Mouse (Mus musculus) cerebellum, adult 9-10 months (tissue): ENCODE results near the gene Zfp266.
"Not testable (repeated sequence)": the region's sequence is repeated elsewhere in the genome, so short reads cannot be mapped to it uniquely, and the experiment has no call there.

Experiments used
- DNase-seq: peaks from one replicate; pipeline ENCODE4 v3.0.0; 2022

Gene Zfp266

DNA sequence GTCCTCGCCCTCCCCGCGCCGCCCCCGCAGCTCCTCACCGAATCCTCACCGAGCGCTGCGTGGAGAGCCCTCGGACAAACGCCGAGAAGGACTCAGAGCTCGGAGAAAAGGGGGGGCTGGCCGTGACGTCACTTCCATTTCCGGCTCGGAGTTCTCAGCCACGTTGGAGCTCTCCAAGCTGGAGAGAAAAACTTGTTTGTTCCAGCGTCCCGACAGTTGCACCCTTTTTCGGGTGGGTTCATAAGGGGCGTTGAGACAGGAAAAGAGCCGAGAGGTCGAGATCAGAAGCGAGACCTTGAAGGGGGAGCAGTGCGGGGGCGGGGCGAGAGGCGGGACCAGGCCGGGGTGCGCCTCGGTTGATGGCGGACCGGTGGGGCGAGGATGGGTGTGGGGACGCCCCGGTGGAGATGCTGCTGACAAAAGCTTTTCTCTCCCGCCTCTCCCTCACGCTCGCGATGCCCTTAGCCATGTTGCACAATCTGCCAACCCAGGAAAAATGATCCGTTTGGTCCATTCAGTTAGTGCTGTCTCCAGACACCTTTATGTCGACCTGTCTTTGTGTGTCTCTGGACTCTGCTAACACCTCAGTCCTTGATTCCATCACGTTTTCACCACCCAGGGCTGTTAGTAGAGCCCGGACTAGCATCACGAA lies at the start of gene Zfp266:
Zfp266 (minus strand) TSS at position 112 of the 652 bp plus-strand sequence.
- peak; percentile 91 for DNase-seq

- not testable (repeated sequence) for DNase-seq
Measured at GRCm38 (mm10) chr9:20565326-20566030, 44.3 kb upstream of the Zfp266 start.

DNA sequence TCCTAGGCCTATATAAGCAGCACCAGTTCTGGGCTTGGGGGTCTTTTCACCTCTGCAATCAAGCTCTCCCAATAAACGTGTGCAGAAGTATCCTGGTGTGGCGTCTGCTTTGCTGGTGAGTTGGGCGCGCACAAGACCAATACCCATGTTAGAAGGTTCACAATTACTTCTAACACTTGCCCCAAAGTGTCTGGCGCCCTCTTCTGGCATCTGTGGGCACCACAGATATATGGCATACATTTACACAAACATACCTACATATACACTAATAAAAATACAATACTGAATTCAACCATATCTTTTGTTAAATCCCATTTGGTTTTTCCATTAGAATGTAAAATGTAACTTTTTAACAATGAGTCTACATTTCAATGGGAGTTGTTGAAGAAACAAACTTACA lies 41.0 kb upstream of the Zfp266 start:
- no peak for DNase-seq

GRCm38 (mm10) chr9:20552698-20553097 lies 31.5 kb upstream of the Zfp266 start:
- DNase-seq: no peak

GRCm38 (mm10) chr9:20551781-20552275 lies 30.6 kb upstream of the Zfp266 start:
- no peak for DNase-seq

DNA sequence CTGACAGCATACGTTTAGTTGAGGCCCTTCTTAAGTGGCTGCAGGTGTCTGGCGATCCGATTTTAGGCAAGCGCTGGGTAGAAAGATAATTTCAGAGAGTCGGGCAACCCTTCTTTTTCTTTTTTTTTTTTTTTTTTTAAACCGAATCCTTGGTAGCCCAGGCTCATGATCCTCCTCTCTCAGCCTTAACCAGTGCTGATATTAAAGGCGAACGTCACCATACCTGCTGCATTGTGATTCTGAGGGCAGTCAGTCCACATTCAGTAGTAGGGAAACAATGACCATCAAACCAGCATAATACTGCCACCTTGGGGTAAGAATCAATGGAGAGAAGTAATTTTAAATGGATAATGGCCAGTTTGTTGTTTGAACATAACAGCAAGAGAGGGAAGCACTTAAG lies 23.9 kb upstream of the Zfp266 start:
- peak; percentile 87 for DNase-seq

- DNase-seq: peak; percentile 81
Measured at GRCm38 (mm10) chr9:20544070-20544821, 23.0 kb upstream of the Zfp266 start.

GRCm38 (mm10) chr9:20543496-20543895 lies 22.3 kb upstream of the Zfp266 start:
- DNase-seq: no peak

DNA sequence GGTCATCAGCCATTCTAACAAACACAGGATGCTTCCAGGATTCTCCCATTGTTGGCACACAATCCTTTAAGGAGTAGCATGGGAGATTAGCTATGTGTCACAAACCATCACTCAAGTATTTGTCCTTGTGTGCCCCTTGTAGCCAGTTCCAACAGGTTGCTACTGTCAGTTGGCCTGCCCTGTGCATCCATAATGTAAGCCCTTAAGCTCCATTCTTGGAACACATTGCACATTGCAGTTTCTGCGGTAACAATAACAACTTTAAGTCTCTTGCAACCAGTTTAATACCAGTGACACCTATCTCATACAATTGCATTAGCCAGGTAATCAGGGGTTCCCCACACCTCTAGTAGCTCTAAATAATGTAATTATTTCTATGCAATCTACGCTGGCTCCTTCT lies 15.4 kb upstream of the Zfp266 start:
- no peak for DNase-seq

- no peak for DNase-seq
Measured at GRCm38 (mm10) chr9:20534326-20534926, 13.2 kb upstream of the Zfp266 start.

DNA sequence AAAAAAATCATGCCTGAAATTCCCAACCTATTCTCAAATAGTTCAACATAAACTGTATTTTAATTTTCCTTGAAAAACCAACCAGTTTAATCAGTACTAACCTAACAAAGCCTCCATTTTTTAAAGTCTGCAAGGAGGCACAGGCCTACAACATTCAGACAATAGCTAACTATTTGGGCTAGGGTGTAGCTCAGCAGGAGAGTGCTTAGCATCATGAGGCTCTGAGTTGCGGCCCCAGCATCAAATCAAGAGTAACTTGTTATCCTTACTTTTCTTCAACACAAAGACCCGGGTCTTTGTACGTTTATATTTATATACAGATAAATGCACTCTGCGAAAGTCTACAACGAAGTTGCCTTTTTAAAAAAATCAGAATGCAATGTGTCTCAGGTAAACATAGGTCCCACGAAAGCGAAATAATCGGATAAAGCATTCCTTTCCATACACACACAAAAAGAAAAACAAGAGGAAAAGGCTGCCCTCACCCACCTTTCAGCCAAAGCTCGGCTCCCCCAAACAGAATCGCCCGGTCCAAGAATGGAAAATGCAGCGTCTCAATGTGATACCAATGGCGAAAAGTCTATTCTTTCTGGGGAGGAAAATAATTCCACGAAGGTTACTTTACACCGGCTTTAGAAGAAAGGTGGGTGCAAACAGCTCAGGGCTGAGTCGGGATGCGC lies 546 bp downstream of the Zfp266 start:
- DNase-seq: no peak

DNA sequence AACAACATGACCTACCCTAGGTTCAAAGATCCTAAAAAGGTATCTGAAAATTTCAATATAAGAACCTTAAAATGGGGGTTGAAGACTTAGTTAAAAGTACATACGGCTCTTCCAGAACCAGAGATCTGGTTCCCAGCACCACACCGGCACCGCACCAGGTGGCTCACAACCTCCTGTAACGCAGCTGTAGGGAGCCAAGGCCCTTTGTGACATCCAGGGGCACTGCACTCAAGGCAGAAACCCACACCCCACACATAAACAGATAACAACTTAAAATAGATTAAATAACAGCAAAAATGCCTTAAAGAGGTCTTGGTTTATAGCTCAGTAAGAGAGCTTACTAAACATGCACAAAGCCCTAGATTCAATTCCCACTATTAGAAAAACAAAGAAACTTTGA lies 1.3 kb downstream of the Zfp266 start:
- no peak for DNase-seq

DNA sequence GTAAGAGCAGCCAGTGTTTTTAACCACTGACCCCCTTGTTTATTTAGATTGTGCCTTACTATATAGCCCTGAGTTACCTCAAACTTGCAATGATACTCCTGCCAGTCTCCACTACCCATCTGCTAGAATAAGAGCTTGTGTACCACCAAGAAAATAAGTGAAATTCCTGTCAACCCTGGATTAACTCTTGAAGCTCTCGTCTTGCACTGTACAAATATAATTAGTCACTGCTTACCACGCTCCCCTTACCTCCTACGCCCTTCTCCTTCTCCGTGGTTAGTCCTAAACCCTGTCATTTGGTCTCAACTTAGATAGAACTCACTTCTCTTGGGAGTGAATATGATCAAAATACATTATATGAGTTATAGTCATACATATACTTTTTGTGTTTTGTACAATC lies 2.5 kb downstream of the Zfp266 start:
- DNase-seq: no peak

- DNase-seq: no peak
Measured at GRCm38 (mm10) chr9:20517727-20518126, 3.5 kb downstream of the Zfp266 start.

DNA sequence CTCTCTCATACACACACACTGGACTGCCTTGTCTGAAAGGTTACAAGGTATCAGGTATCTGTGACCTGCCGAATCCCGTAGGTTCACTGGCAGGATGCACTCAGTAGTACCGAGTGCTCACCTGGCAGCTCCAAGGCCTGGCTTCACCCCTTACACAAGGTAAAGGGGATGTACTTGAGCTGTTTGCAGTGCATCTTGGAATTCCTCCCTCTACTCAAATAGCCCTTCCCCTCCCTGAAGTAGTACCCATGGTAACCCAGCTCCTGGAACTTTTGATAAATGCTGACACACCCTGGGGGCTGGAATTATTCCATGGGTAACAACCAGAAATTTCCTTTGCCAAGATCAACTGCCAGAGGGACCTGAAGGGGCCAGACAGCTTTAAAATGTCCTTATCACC lies 7.2 kb downstream of the Zfp266 start:
- DNase-seq: no peak

DNA sequence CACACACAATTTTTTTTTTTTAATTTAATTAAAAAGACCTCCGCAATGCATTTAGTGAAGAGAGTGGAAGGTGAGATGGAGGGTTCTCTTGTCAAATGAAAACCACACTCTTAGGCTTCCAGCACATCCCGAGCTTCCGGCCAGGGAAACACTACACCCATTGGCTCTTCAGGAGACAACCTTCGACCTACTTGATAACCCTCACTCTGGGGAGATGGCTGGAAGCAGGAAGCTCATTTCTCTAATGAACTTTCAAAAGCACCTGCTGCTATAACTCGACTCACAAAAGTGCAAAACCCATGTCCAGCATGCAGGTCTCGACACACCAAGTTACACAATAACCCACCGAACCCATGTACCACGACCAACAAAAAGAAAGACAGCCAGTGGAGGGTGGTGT lies 8.5 kb downstream of the Zfp266 start:
- DNase-seq: no peak

DNA sequence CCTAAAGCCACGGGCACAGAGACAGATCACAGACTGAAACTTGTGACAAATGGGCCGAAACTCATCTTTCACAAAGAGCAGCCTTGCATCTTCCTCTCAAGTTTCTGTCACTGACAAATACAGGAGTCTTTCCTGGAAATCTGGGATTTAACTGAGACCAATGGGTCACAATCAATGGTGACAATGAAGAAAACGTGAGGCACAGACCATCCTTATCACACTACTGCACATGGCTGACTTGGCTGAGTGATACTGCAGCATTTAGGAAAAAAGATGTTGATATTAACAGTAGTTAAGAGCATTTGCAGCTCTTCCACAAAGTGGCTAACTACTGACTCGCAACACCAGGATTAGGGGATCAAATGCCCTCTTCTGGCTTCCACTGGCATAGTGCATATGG lies 9.6 kb downstream of the Zfp266 start:
- DNase-seq: no peak

DNA sequence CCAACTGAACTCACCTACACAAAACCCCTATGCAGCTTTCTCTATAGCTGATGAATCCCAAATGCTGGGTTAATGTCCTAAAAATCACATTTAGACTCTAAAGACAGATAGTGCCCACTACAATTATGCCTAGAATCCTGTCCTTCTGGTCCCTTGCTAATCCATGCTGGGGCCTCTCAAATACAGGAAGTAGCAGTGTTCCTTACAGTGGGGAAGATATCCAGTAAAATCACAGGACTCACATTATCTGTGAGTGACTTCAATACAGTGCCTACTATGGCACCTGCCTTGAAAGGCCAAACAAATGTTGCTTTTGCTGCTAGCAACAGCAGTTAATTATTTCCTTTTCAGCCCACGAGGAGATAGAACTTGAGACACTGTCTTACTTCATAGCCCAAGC lies 10.9 kb downstream of the Zfp266 start:
- no peak for DNase-seq

- DNase-seq: no peak
Measured at GRCm38 (mm10) chr9:20509676-20510075, 11.5 kb downstream of the Zfp266 start.

DNA sequence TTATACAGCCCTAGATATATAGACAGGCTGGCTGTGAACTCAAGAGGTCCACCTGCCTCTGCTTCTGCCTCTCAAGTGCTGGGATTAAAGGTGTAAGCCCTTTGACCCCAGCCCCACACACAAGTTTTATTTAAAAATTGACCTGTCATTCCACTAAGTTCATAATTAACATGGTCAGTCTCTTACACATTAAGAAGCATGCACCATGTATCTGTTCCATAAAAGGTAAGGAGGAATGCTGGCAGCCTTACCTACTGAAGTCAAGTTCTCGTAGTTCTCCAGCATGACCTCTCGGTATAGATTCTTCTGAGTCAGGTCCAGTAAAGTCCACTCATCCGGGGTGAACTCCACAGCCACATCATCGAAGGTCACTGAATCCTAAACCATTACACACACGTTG lies 16.4 kb downstream of the Zfp266 start:
- no peak for DNase-seq

- DNase-seq: no peak
Measured at GRCm38 (mm10) chr9:20493281-20493680, 27.9 kb downstream of the Zfp266 start.

DNA sequence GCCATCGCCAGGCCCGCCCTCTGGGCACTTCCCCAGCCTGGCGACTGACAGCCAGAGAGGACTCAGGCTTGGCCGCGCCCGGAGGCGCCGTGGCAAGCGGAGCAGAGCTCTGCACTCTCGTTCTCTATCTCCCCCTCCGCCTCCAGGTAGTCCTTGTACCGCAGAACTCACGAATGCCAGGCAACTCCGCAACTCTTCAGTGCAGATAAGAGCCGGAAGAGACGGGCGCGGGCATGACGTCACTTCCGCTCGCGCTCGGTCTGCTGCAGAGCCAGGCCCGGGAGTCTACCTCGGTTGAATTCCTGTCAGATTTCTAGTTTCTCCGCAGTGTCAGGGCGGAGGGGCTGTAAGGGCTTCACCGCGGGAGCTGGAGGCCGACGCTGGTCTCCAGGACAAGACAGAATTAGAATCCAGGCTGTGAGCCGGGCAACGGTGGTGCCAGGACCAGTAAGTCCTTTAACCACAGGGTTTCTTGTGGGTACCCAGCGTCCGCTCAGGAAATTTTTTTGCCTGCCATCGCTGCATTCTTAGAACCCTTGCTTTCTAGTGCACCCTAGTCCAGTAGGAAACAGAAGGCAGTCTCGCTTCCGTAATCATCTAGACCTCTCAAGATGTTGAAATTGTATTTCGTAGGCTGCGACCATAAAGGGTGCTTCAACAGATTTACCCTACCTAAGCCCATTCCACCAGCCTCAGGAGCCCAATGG lies 28.5 kb downstream of the Zfp266 start, which contains the start of gene Zfp426:
Zfp426 (minus strand) TSS at position 220 of the 707 bp plus-strand sequence.
- DNase-seq: peak; percentile 85
